Mouse (Mus musculus) MEL (cell line): ENCODE results near the gene Cd37. TPM values are rescaled to one million over a fixed set of nuclear protein-coding genes. Genes with fewer than 3 reads are reported as not detected.

Experiments
- DNase-seq: peaks from one replicate; pipeline ENCODE4 v3.0.0; 2011; ENCODE audit warnings: low read depth, low spot score
- H3K27ac ChIP-seq: 2 replicates; pipeline ENCODE4 v1.5.1; 2012; ENCODE audit warnings: low read depth, mild to moderate bottlenecking, control low read depth, low read length, moderate library complexity; ENCODE audit not compliant: control insufficient read depth
- H3K27me3 ChIP-seq, 2 experiments: fragments of 150-350 bp in 1 of 2; sonication (generic) in 1 of 2; 2 replicates each; pipeline ENCODE4 v1.6.1; 2012; ENCODE audit warnings: low read length in 2 of 2, mild to moderate bottlenecking in 2 of 2, improper control_type of control experiment in 1 of 2, moderate library complexity in 1 of 2; ENCODE audit not compliant: insufficient read depth in 2 of 2, control insufficient read depth in 1 of 2
- H3K36me3 ChIP-seq, 2 experiments: 2 replicates each; pipeline ENCODE4 v1.6.1; 2012 to 2014; ENCODE audit warnings: low read length in 2 of 2, improper control_type of control experiment in 1 of 2, inconsistent platforms in 1 of 2, mild to moderate bottlenecking in 1 of 2; ENCODE audit not compliant: insufficient read depth in 2 of 2, control insufficient read depth in 1 of 2
- H3K4me1 ChIP-seq, 2 experiments: fragments of 150-350 bp in 1 of 2; sonication (generic) in 1 of 2; 2 replicates each; pipeline ENCODE4 v1.6.1; 2012; ENCODE audit warnings: low read length in 2 of 2, improper control_type of control experiment in 1 of 2, mild to moderate bottlenecking in 1 of 2; ENCODE audit not compliant: insufficient read depth in 2 of 2, control insufficient read depth in 1 of 2
- H3K4me3 ChIP-seq, 2 experiments: fragments of 150-350 bp in 1 of 2; sonication (generic) in 1 of 2; 2 replicates each; pipeline ENCODE4 v1.5.1; 2012; ENCODE audit warnings: low read depth in 2 of 2, low read length in 2 of 2, mild to moderate bottlenecking in 2 of 2, moderate library complexity in 2 of 2, control low read depth in 1 of 2, improper control_type of control experiment in 1 of 2; ENCODE audit not compliant: control insufficient read depth in 1 of 2, insufficient read depth in 1 of 2
- H3K79me2 ChIP-seq: 2 replicates; pipeline ENCODE4 v1.6.1; 2012; ENCODE audit warnings: mild to moderate bottlenecking, low read length, moderate library complexity; ENCODE audit not compliant: control insufficient read depth, poor library complexity, insufficient read depth
- H3K9ac ChIP-seq: 2 replicates; pipeline ENCODE4 v1.6.1; 2012; ENCODE audit warnings: low read depth, mild to moderate bottlenecking, control low read depth, low read length, moderate library complexity; ENCODE audit not compliant: control insufficient read depth, poor library complexity, severe bottlenecking
- H3K9me3 ChIP-seq: fragments of 150-350 bp; sonication (generic); replicated peaks from 2 replicates; pipeline ENCODE4 v1.6.1; 2012; ENCODE audit warnings: mild to moderate bottlenecking, low read length, improper control_type of control experiment, moderate library complexity; ENCODE audit not compliant: insufficient read depth
- BHLHE40 ChIP-seq: IDR thresholded peaks from 2 replicates; pipeline ENCODE4 v1.6.1; 2012; ENCODE audit warnings: low read depth, mild to moderate bottlenecking, inconsistent platforms, low read length, improper control_type of control experiment, borderline replicate concordance
- CHD1 ChIP-seq: IDR thresholded peaks from 2 replicates; pipeline ENCODE4 v1.6.1; 2012; ENCODE audit warnings: low read depth, mild to moderate bottlenecking, inconsistent platforms, low read length, improper control_type of control experiment
- CHD2 ChIP-seq: IDR thresholded peaks from 2 replicates; pipeline ENCODE4 v1.6.1; 2011; ENCODE audit warnings: low read length, improper control_type of control experiment
- CTCF ChIP-seq, 3 experiments: IDR thresholded peaks in 2 of 3; conservative IDR thresholded peaks in 1 of 3; 2 replicates each; pipeline ENCODE4 v1.5.1; 2011 to 2012; ENCODE audit warnings: low read length in 3 of 3, low read depth in 2 of 3, mild to moderate bottlenecking in 2 of 3, improper control_type of control experiment in 1 of 3, inconsistent platforms in 1 of 3, mixed read lengths in 1 of 3, moderate library complexity in 1 of 3; ENCODE audit not compliant: control insufficient read depth in 1 of 3, insufficient read depth in 1 of 3, poor library complexity in 1 of 3, severe bottlenecking in 1 of 3
- GABPA ChIP-seq: IDR thresholded peaks from 2 replicates; pipeline ENCODE4 v1.6.1; 2012; ENCODE audit warnings: low read depth, mild to moderate bottlenecking, inconsistent platforms, low read length, improper control_type of control experiment, moderate library complexity
- JUND ChIP-seq: IDR thresholded peaks from 2 replicates; pipeline ENCODE4 v1.6.1; 2011; ENCODE audit warnings: low read depth, mild to moderate bottlenecking, improper control_type of control experiment, low read length
- KAT2A ChIP-seq: conservative IDR thresholded peaks from 2 replicates; pipeline ENCODE4 v1.6.1; 2012; ENCODE audit warnings: low read depth, low read length, improper control_type of control experiment, inconsistent platforms
- MAX ChIP-seq: IDR thresholded peaks from 2 replicates; pipeline ENCODE4 v1.6.1; 2011; ENCODE audit warnings: low read length, improper control_type of control experiment
- MYB ChIP-seq: IDR thresholded peaks from 2 replicates; pipeline ENCODE4 v1.6.1; 2011; ENCODE audit warnings: mild to moderate bottlenecking, low read depth, low read length, improper control_type of control experiment
- MYC ChIP-seq: IDR thresholded peaks from 2 replicates; pipeline ENCODE4 v1.6.1; 2011; ENCODE audit warnings: low read depth, mild to moderate bottlenecking, low read length, improper control_type of control experiment, moderate library complexity
- NRF1 ChIP-seq: IDR thresholded peaks from 2 replicates; pipeline ENCODE4 v1.6.1; 2014; ENCODE audit warnings: low read depth, mild to moderate bottlenecking, inconsistent platforms, low read length, improper control_type of control experiment, moderate library complexity; ENCODE audit not compliant: poor library complexity, insufficient read depth, severe bottlenecking
- POLR2A ChIP-seq, 2 experiments: IDR thresholded peaks; 2 replicates each; pipeline ENCODE4 v1.6.1; 2011 to 2012; ENCODE audit warnings: low read length in 2 of 2, mild to moderate bottlenecking in 2 of 2, control low read depth in 1 of 2, improper control_type of control experiment in 1 of 2, low read depth in 1 of 2, moderate library complexity in 1 of 2; ENCODE audit not compliant: control insufficient read depth in 1 of 2, insufficient read depth in 1 of 2, poor library complexity in 1 of 2
- POLR2AphosphoS2 ChIP-seq: IDR thresholded peaks from 2 replicates; pipeline ENCODE4 v1.6.1; 2011; ENCODE audit warnings: low read length, improper control_type of control experiment
- POLR2AphosphoS5 ChIP-seq: IDR thresholded peaks from 2 replicates; pipeline ENCODE4 v1.6.1; 2012; ENCODE audit warnings: low read depth, borderline replicate concordance, mild to moderate bottlenecking, inconsistent platforms, low read length, moderate library complexity, mixed read lengths
- RAD21 ChIP-seq: IDR thresholded peaks from 2 replicates; pipeline ENCODE4 v1.6.1; 2011; ENCODE audit warnings: mild to moderate bottlenecking, low read depth, low read length, improper control_type of control experiment
- SIN3A ChIP-seq: IDR thresholded peaks from 2 replicates; pipeline ENCODE4 v1.6.1; 2012; ENCODE audit warnings: low read length, improper control_type of control experiment, inconsistent platforms
- SMC3 ChIP-seq: IDR thresholded peaks from 2 replicates; pipeline ENCODE4 v1.6.1; 2011; ENCODE audit warnings: low read depth, low read length, improper control_type of control experiment
- TBP ChIP-seq: IDR thresholded peaks from 2 replicates; pipeline ENCODE4 v1.8.0; 2011; ENCODE audit warnings: low read depth, low read length, improper control_type of control experiment
- USF1 ChIP-seq: IDR thresholded peaks from 2 replicates; pipeline ENCODE4 v1.6.1; 2014; ENCODE audit warnings: low read depth, mild to moderate bottlenecking, inconsistent platforms, low read length, improper control_type of control experiment, moderate library complexity
- USF2 ChIP-seq, 2 experiments: IDR thresholded peaks; 2 replicates each; pipeline ENCODE4 v1.6.1; 2011 to 2012; ENCODE audit warnings: improper control_type of control experiment in 2 of 2, low read length in 2 of 2, borderline replicate concordance in 1 of 2, inconsistent platforms in 1 of 2, low read depth in 1 of 2, mild to moderate bottlenecking in 1 of 2; ENCODE audit not compliant: insufficient read depth in 1 of 2
- ZC3H11A ChIP-seq: IDR thresholded peaks from 2 replicates; pipeline ENCODE4 v1.6.1; 2012; ENCODE audit warnings: low read depth, mild to moderate bottlenecking, inconsistent platforms, low read length, improper control_type of control experiment
- ZKSCAN1 ChIP-seq: IDR thresholded peaks from 2 replicates; pipeline ENCODE4 v1.6.1; 2012; ENCODE audit warnings: low read depth, mild to moderate bottlenecking, inconsistent platforms, low read length, improper control_type of control experiment, moderate library complexity
- polyA plus RNA-seq, 2 experiments: library from polyadenylated mRNA; stranded (reverse) in 1 of 2; unstranded in 1 of 2; fragments of >175 nt in 1 of 2; fragments of >200 nt in 1 of 2; gene quantifications; 2 replicates each; pipeline versions ENCODE4 v1.2.1 to v1.2.4; 2012; ENCODE audit warnings: low replicate concordance in 2 of 2, low read depth in 1 of 2; ENCODE audit not compliant: insufficient read length in 2 of 2, insufficient read depth in 1 of 2, missing spikeins in 1 of 2
- total RNA-seq: library from RNA; depleted of rRNA; stranded (reverse); fragments of 300-350 nt; gene quantifications from 2 replicates; pipeline ENCODE4 v1.2.3, GENCODE M21; 2012

Cd37 gene
- total and polyA plus RNA-seq, 3 experiments = 22.4 to 111 TPM; not detected in 1

GRCm38 (mm10) chr7:45286486-45286885 lies 47.6 kb upstream of the Cd37 start:
- no peak overlapping the region for H3K9ac ChIP-seq
- H3K27ac ChIP-seq = no peak overlapping the region
- H3K79me2 ChIP-seq = no peaks in the 10 kb centered on the region
- peaks cover 2 to 6% of the 10 kb centered on the region in 2 experiments; a peak in 3 of 4 replicates for H3K27me3 ChIP-seq
- no peaks in the 10 kb centered on the region for H3K4me1 ChIP-seq
- H3K4me3 ChIP-seq = no peak overlapping the region
- H3K9me3 ChIP-seq = no peaks in the 10 kb centered on the region
- no peaks in the 10 kb centered on the region for H3K36me3 ChIP-seq
- TF ChIP-seq GABPA = no peak
- no peak for TF ChIP-seq KAT2A
- TF ChIP-seq RAD21 = no peak
- no peak for DNase-seq

DNA sequence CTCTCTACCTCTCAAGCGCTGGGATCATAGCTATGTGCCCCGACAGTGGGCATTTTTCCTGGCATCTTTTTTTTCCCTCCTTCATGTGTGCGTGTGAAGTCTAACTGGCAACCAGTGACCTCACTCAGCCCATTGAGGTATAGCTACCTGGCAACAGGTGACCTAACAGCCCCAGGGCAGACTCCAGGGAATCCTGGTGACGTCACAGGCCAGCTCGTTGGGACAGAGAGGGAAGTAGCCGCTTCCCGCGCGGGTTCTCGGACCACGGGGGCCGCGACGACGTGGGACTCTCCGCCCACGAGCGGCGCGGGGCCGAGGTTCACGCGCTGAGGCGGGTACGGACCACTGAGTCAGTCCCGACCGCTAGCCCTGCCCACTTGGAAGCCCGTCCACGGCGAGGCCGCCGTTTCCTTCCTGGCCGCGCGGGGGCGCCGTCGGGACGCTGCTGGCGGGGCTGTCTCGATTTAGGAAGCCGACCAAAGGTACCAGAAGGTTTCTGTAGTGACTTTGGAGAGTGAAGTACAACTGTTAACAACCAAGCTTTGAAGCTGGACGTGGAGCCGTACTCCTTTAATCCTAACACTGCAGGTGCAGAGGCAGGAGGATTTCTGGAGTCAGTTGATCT lies 38.3 kb upstream of the Cd37 start, which contains the start of gene Slc6a21:
Gene Slc6a21 (plus strand): TSS at position 378 of the 625 bp plus-strand sequence.
- no peaks in the 10 kb centered on the region for H3K9me3 ChIP-seq
- TF ChIP-seq MYC (no peak), SMC3 (peak; percentile 70), GABPA (no peak), POLR2A (IDR thresholded peaks at IDR 0.05; ENCODE audit: control insufficient read depth in 1 of 2, insufficient read depth in 1 of 2, low read depth in 1 of 2, low read length in 2 of 2, poor library complexity in 1 of 2) (no peak), NRF1 (no peak), ZKSCAN1 (no peak), POLR2AphosphoS2 (no peak), USF2 (IDR thresholded peaks at IDR 0.05; ENCODE audit: borderline replicate concordance in 1 of 2, insufficient read depth in 1 of 2, low read depth in 1 of 2, low read length in 2 of 2) (no peak), KAT2A (no peak), POLR2AphosphoS5 (no peak), USF1 (no peak), ZC3H11A (peak; percentile 52), RAD21 (peak; percentile 74), TBP (no peak), CHD1 (no peak), JUND (no peak), CHD2 (no peak), SIN3A (no peak), BHLHE40 (no peak), CTCF (IDR thresholded peaks at IDR 0.05 in 2 of 3, conservative IDR thresholded peaks at IDR 0.05 in 1 of 3; ENCODE audit: control insufficient read depth in 1 of 3, insufficient read depth in 1 of 3, low read depth in 2 of 3, low read length in 3 of 3, poor library complexity in 1 of 3, severe bottlenecking in 1 of 3) (peak; percentile 86 to 97 (median 92)), MYB (no peak), MAX (no peak)
- TF ChIP-seq, all 39 proteins: peak for 4
- Histone ChIP-seq H3K4me3 (peak within 1 kb of the TSS; percentile 48 to 51; a peak in 3 of 4 replicates), H3K9ac (peak within 1 kb of the TSS; percentile 38; the same call in 1 of the 2 replicates), H3K27ac (no peak within 1 kb of the TSS), H3K4me1 (peaks cover 0 to 3% of the 10 kb centered on the region in 2 experiments; a peak in 1 of 4 replicates), H3K79me2 (no peaks in the 10 kb centered on the region), H3K27me3 (peaks cover 0 to 4% of the 10 kb centered on the region in 2 experiments; a peak in 2 of 4 replicates), H3K36me3 (no peaks in the 10 kb centered on the region)
- peak; percentile 77 for DNase-seq
